Comparison of ENCODE assay signal across 14 mouse cellular contexts in genomic region chr14:30560803-30561389, GRCm38 (mm10). TPM values are rescaled to one million over a fixed set of nuclear protein-coding genes. Genes with fewer than 3 reads are reported as not detected.
DNase-seq lines count a peak whose midpoint lies in the region; ATAC-seq and TF ChIP-seq lines count a peak whose summit lies in the region.
"Had no signal": no experiment of that assay in that cellular context is flagged by ENCODE, and none has a peak within 500 bp of the region (broad histone marks: within the 10 kb centered on the region; RNA-seq: fewer than 3 reads in every experiment).

No protein-coding gene starts in this region.

- no peak overlapping the region for H3K9ac ChIP-seq in hindbrain, embryonic 14.5 days
- H3K9ac ChIP-seq in forebrain, embryonic 15.5 days (replicated peaks), result no peak overlapping the region
- H3K9ac ChIP-seq: embryonic facial prominence, embryonic 13.5 days had no signal

- no peaks in the 10 kb centered on the region for H3K9me3 ChIP-seq in hindbrain, embryonic 14.5 days (ENCODE audit: control insufficient read depth, low read length)
- H3K9me3 ChIP-seq in hindbrain, embryonic 10.5 days, result no peaks in the 10 kb centered on the region
- no peaks in the 10 kb centered on the region for H3K9me3 ChIP-seq in G1E (replicated peaks)
- no peaks in the 10 kb centered on the region for H3K9me3 ChIP-seq in forebrain, embryonic 15.5 days
- no peaks in the 10 kb centered on the region for H3K9me3 ChIP-seq in limb, embryonic 10.5 days (replicated peaks)
- H3K9me3 ChIP-seq: embryonic facial prominence, embryonic 13.5 days had no signal

- H3K36me3 ChIP-seq in hindbrain, embryonic 14.5 days (replicated peaks; ENCODE audit: control insufficient read depth, insufficient read depth), result peaks cover 65% of the 10 kb centered on the region
- peaks cover 97% of the 10 kb centered on the region for H3K36me3 ChIP-seq in hindbrain, embryonic 10.5 days
- H3K36me3 ChIP-seq in G1E (replicated peaks), result peaks cover 93% of the 10 kb centered on the region
- peaks cover 44% of the 10 kb centered on the region for H3K36me3 ChIP-seq in forebrain, embryonic 15.5 days
- H3K36me3 ChIP-seq in limb, embryonic 10.5 days, result peaks cover 97% of the 10 kb centered on the region

- no peaks in the 10 kb centered on the region for H3K27me3 ChIP-seq in hindbrain, embryonic 14.5 days (ENCODE audit: control insufficient read depth, insufficient read depth, low read length)
- no peaks in the 10 kb centered on the region for H3K27me3 ChIP-seq in hindbrain, embryonic 10.5 days (ENCODE audit: insufficient read depth, poor library complexity, severe bottlenecking)
- no peaks in the 10 kb centered on the region for H3K27me3 ChIP-seq in G1E (ENCODE audit: insufficient read depth, low read length)
- H3K27me3 ChIP-seq in forebrain, embryonic 15.5 days, result no peaks in the 10 kb centered on the region
- H3K27me3 ChIP-seq in limb, embryonic 10.5 days (ENCODE audit: low read depth, poor library complexity, severe bottlenecking), result no peaks in the 10 kb centered on the region
- H3K27me3 ChIP-seq: embryonic facial prominence, embryonic 13.5 days had no signal

- no peak for ATAC-seq in hindbrain, embryonic 14.5 days (ENCODE audit: low FRiP score)
- no peak for ATAC-seq in G1E (ENCODE audit: extremely low read depth, insufficient number of reproducible peaks, low FRiP score, poor library complexity, severe bottlenecking)
- peak; percentile 15; the same call in 1 of the 2 replicates for ATAC-seq in forebrain, embryonic 15.5 days (replicated peaks)

- WGBS in hindbrain, embryonic 14.5 days, result 91% methylated on average over 13 of the region's 13 CpGs
- 95% methylated on average over 13 of the region's 13 CpGs for WGBS in hindbrain, embryonic 10.5 days
- WGBS in forebrain, embryonic 15.5 days, result 86% methylated on average over 13 of the region's 13 CpGs
- 96% methylated on average over 13 of the region's 13 CpGs for WGBS in limb, embryonic 10.5 days

- H3K4me3 ChIP-seq in hindbrain, embryonic 14.5 days (replicated peaks; ENCODE audit: low read length), result no peak overlapping the region
- no peak overlapping the region for H3K4me3 ChIP-seq in hindbrain, embryonic 10.5 days
- peak overlapping the region; percentile 38; the same call in 1 of the 2 replicates for H3K4me3 ChIP-seq in G1E (ENCODE audit: low read depth, low read length)
- no peak overlapping the region for H3K4me3 ChIP-seq in forebrain, embryonic 15.5 days
- H3K4me3 ChIP-seq in limb, embryonic 10.5 days, result no peak overlapping the region
- H3K4me3 ChIP-seq in left cerebral cortex, adult 2 months, result no peak overlapping the region
- H3K4me3 ChIP-seq: embryonic facial prominence, embryonic 13.5 days; myocyte had no signal

- H3K4me1 ChIP-seq in hindbrain, embryonic 14.5 days (replicated peaks; ENCODE audit: control insufficient read depth, insufficient read depth, low read length), result 0 out of 2 replicates have a peak, but pooled peaks cover 12% of the 10 kb centered on the region
- no peaks in the 10 kb centered on the region for H3K4me1 ChIP-seq in hindbrain, embryonic 10.5 days (replicated peaks)
- peaks cover 89% of the 10 kb centered on the region for H3K4me1 ChIP-seq in G1E (ENCODE audit: insufficient read depth, low read depth, low read length)
- peaks cover 13% of the 10 kb centered on the region for H3K4me1 ChIP-seq in forebrain, embryonic 15.5 days
- no peaks in the 10 kb centered on the region for H3K4me1 ChIP-seq in limb, embryonic 10.5 days

- DNase-seq in hindbrain, embryonic 14.5 days (ENCODE audit: low spot score), result no peak
- no peak for DNase-seq in hindbrain, embryonic 10.5 days (ENCODE audit: low spot score)
- DNase-seq in G1E (ENCODE audit: low spot score), result no peak
- DNase-seq in kidney, postnatal 36 days, result peak; percentile 60 to 63
- no peak for DNase-seq in adipocyte (ENCODE audit: low spot score)
- no peak for DNase-seq in limb, embryonic 10.5 days (ENCODE audit: low spot score)
- no peak for DNase-seq in left cerebral cortex, adult 2 months (ENCODE audit: extremely low spot score in 1 of 2, low spot score in 2 of 2)
- DNase-seq: cerebellum, adult 9-10 months; lung, postnatal 36 days; thymus, postnatal 36 days had no signal

- TF ChIP-seq CTCF in G1E (IDR thresholded peaks at IDR 0.05; ENCODE audit: low read depth, low read length), result no peak
- TF ChIP-seq CTCF in left cerebral cortex, adult 2 months (IDR thresholded peaks at IDR 0.05), result no peak

- intact Hi-C loops in left cerebral cortex, adult 2 months (cut with DNase I), result no loop called here

- H3K27ac ChIP-seq in hindbrain, embryonic 14.5 days, result peak overlapping the region; percentile 10; the same call in 1 of the 2 replicates
- H3K27ac ChIP-seq in hindbrain, embryonic 10.5 days, result no peak overlapping the region
- H3K27ac ChIP-seq in forebrain, embryonic 15.5 days (replicated peaks), result peak overlapping the region; percentile 57
- no peak overlapping the region for H3K27ac ChIP-seq in limb, embryonic 10.5 days
- H3K27ac ChIP-seq in left cerebral cortex, adult 2 months, result no peak overlapping the region

- no peak overlapping the region for H3K4me2 ChIP-seq in hindbrain, embryonic 14.5 days (replicated peaks)
- no peak overlapping the region for H3K4me2 ChIP-seq in forebrain, embryonic 15.5 days (replicated peaks)
- H3K4me2 ChIP-seq: embryonic facial prominence, embryonic 13.5 days; heart, embryonic 11.5 days had no signal

RNA-seq across cellular contexts. Expression of gene Tkt, which starts 12.7 kb away (rescaled TPM):
- polyA plus RNA-seq in hindbrain, embryonic 14.5 days (2014; fragmentation: Nextera tagmentation; extraction: Ambion mirVana), result 110 and 144 TPM in 2 replicates
- polyA plus RNA-seq in hindbrain, embryonic 10.5 days (2016; fragmentation: Nextera tagmentation; extraction: Ambion mirVana), result 285 and 314 TPM in 2 replicates
- total RNA-seq in G1E (2014; fragmentation: Nextera tagmentation) (143 and 146 TPM in 2 replicates), G1E (2017) (550 and 661 TPM in 2 replicates)
- polyA plus RNA-seq in G1E (2012), result 1,030 and 1,086 TPM in 2 replicates
- polyA plus RNA-seq in forebrain, embryonic 15.5 days (2015; fragmentation: Nextera tagmentation; extraction: Ambion mirVana), result 327 and 333 TPM in 2 replicates
- polyA plus RNA-seq in limb, embryonic 10.5 days (2016; fragmentation: Nextera tagmentation; extraction: Ambion mirVana), result 312 and 340 TPM in 2 replicates
- 100 to 1,000 TPM; 160 to 180 TPM for total RNA-seq in left cerebral cortex, adult 2 months (2021)

Comparison
In these comparisons a context has a peak if more than half of its experiments do, and no peak if none do; other contexts are left out.
1. H3K27ac ChIP-seq: peak in hindbrain, embryonic 14.5 days (single experiment) and forebrain, embryonic 15.5 days (single experiment); none in hindbrain, embryonic 10.5 days (single experiment), limb, embryonic 10.5 days (single experiment) and left cerebral cortex, adult 2 months (single experiment).
2. DNase-seq: peak in kidney, postnatal 36 days (2 of 2); none in hindbrain, embryonic 14.5 days (single experiment), hindbrain, embryonic 10.5 days (single experiment), G1E (single experiment), adipocyte (single experiment), limb, embryonic 10.5 days (single experiment) and left cerebral cortex, adult 2 months (0 of 2).